Mouse (Mus musculus) kidney, adult 2 months (tissue): ENCODE results near the gene Kctd11.

Source experiments
- CTCF ChIP-seq: fragments of 200-500 bp; conservative IDR thresholded peaks from 2 replicates; pipeline ENCODE4 v1.5.1; 2011; ENCODE audit warnings: low read depth, mild to moderate bottlenecking, control low read depth, low read length, moderate library complexity, mixed read lengths; ENCODE audit not compliant: insufficient read depth, insufficient read length
- POLR2A ChIP-seq: fragments of 200-500 bp; IDR thresholded peaks from one replicate; pipeline ENCODE4 v1.6.1; 2011; ENCODE audit warnings: low read depth, low read length, control low read depth

GRCm38 (mm10) chr11:69878952-69879351 is 2.3 kb downstream of the Kctd11 start:
- TF ChIP-seq POLR2A (no peak), CTCF (no peak)
